Mouse (Mus musculus): ENCODE measurements around the gene Arhgap25. TPM values are rescaled to one million over a fixed set of nuclear protein-coding genes. Genes with fewer than 3 reads are reported as not detected.
A peak's percentile ranks its signal among the peaks of the same experiment; 100 is the strongest.

Arhgap25 gene
- polyA plus RNA-seq, 1 experiment = 0.39 TPM

GRCm38 (mm10) chr6:87451771-87452170 lies 81.3 kb downstream of the Arhgap25 start:
- H3K4me3 ChIP-seq (replicated peaks; ENCODE audit: insufficient read depth, low read depth, low read length) = no peak overlapping the region
- no peak overlapping the region for H3K27ac ChIP-seq (ENCODE audit: insufficient read depth, low read length)
- no peaks in the 10 kb centered on the region for H3K4me1 ChIP-seq (ENCODE audit: control insufficient read depth, insufficient read depth, low read length)
- WGBS = 71% methylated on average over 3 of the region's 3 CpGs
- DNase-seq = no peak
- no peaks in the 10 kb centered on the region for H3K27me3 ChIP-seq (ENCODE audit: control insufficient read depth, insufficient read depth, low read length)
- no peak for TF ChIP-seq CTCF (IDR thresholded peaks at IDR 0.05; ENCODE audit: borderline replicate concordance, insufficient read depth, low read depth, low read length)
- no peak for TF ChIP-seq POLR2A (IDR thresholded peaks at IDR 0.05; ENCODE audit: borderline replicate concordance, insufficient read depth, low read length)

GRCm38 (mm10) chr6:87451016-87451415 lies 82.0 kb downstream of the Arhgap25 start:
- Histone ChIP-seq H3K27ac (ENCODE audit: insufficient read depth, low read length) (no peak overlapping the region), H3K4me3 (replicated peaks; ENCODE audit: insufficient read depth, low read depth, low read length) (no peak overlapping the region), H3K4me1 (ENCODE audit: control insufficient read depth, insufficient read depth, low read length) (no peaks in the 10 kb centered on the region), H3K27me3 (ENCODE audit: control insufficient read depth, insufficient read depth, low read length) (no peaks in the 10 kb centered on the region)
- TF ChIP-seq POLR2A (IDR thresholded peaks at IDR 0.05; ENCODE audit: borderline replicate concordance, insufficient read depth, low read length) (no peak), CTCF (IDR thresholded peaks at IDR 0.05; ENCODE audit: borderline replicate concordance, insufficient read depth, low read depth, low read length) (peak; percentile 46; the same call in 1 of the 2 replicates)
- no peak for DNase-seq
- 51% methylated on average over 3 of the region's 3 CpGs for WGBS

GRCm38 (mm10) chr6:87449534-87449933 lies 83.5 kb downstream of the Arhgap25 start:
- H3K4me1 ChIP-seq (ENCODE audit: control insufficient read depth, insufficient read depth, low read length) = no peaks in the 10 kb centered on the region
- 62% methylated on average over 3 of the region's 3 CpGs for WGBS
- no peak overlapping the region for H3K27ac ChIP-seq (ENCODE audit: insufficient read depth, low read length)
- no peaks in the 10 kb centered on the region for H3K27me3 ChIP-seq (ENCODE audit: control insufficient read depth, insufficient read depth, low read length)
- H3K4me3 ChIP-seq (replicated peaks; ENCODE audit: insufficient read depth, low read depth, low read length) = no peak overlapping the region
- TF ChIP-seq CTCF (IDR thresholded peaks at IDR 0.05; ENCODE audit: borderline replicate concordance, insufficient read depth, low read depth, low read length) (no peak), POLR2A (IDR thresholded peaks at IDR 0.05; ENCODE audit: borderline replicate concordance, insufficient read depth, low read length) (no peak)
- no peak for DNase-seq

GRCm38 (mm10) chr6:87447217-87447616 lies 85.8 kb downstream of the Arhgap25 start:
- no peak overlapping the region for H3K4me3 ChIP-seq (replicated peaks; ENCODE audit: insufficient read depth, low read depth, low read length)

GRCm38 (mm10) chr6:87445222-87445621 lies 87.8 kb downstream of the Arhgap25 start:
- no peak for DNase-seq
- Histone ChIP-seq H3K27me3 (ENCODE audit: control insufficient read depth, insufficient read depth, low read length) (no peaks in the 10 kb centered on the region), H3K27ac (ENCODE audit: insufficient read depth, low read length) (no peak overlapping the region), H3K4me3 (replicated peaks; ENCODE audit: insufficient read depth, low read depth, low read length) (no peak overlapping the region), H3K4me1 (ENCODE audit: control insufficient read depth, insufficient read depth, low read length) (no peaks in the 10 kb centered on the region)
- TF ChIP-seq CTCF (IDR thresholded peaks at IDR 0.05; ENCODE audit: borderline replicate concordance, insufficient read depth, low read depth, low read length) (no peak), POLR2A (IDR thresholded peaks at IDR 0.05; ENCODE audit: borderline replicate concordance, insufficient read depth, low read length) (no peak)
- 53% methylated on average over 7 of the region's 7 CpGs for WGBS

More at GRCm38 (mm10) chr6:87447217-87447616, 85.8 kb downstream of the Arhgap25 start:
- no peak for TF ChIP-seq CTCF (IDR thresholded peaks at IDR 0.05; ENCODE audit: borderline replicate concordance, insufficient read depth, low read depth, low read length)
- no peak for TF ChIP-seq POLR2A (IDR thresholded peaks at IDR 0.05; ENCODE audit: borderline replicate concordance, insufficient read depth, low read length)
- H3K27me3 ChIP-seq (ENCODE audit: control insufficient read depth, insufficient read depth, low read length) = no peaks in the 10 kb centered on the region
- no peak overlapping the region for H3K27ac ChIP-seq (ENCODE audit: insufficient read depth, low read length)
- no peaks in the 10 kb centered on the region for H3K4me1 ChIP-seq (ENCODE audit: control insufficient read depth, insufficient read depth, low read length)
- WGBS = 88% methylated on average over 4 of the region's 4 CpGs
- no peak for DNase-seq

- TF ChIP-seq CTCF (IDR thresholded peaks at IDR 0.05; ENCODE audit: borderline replicate concordance, insufficient read depth, low read depth, low read length) (no peak), POLR2A (IDR thresholded peaks at IDR 0.05; ENCODE audit: borderline replicate concordance, insufficient read depth, low read length) (no peak)
- Histone ChIP-seq H3K27me3 (ENCODE audit: control insufficient read depth, insufficient read depth, low read length) (no peaks in the 10 kb centered on the region), H3K27ac (ENCODE audit: insufficient read depth, low read length) (no peak overlapping the region), H3K4me3 (replicated peaks; ENCODE audit: insufficient read depth, low read depth, low read length) (no peak overlapping the region), H3K4me1 (ENCODE audit: control insufficient read depth, insufficient read depth, low read length) (no peaks in the 10 kb centered on the region)
- DNase-seq = no peak
- WGBS = 92% methylated on average over 11 of the region's 11 CpGs
Measured at GRCm38 (mm10) chr6:87443253-87443652, 89.8 kb downstream of the Arhgap25 start.

GRCm38 (mm10) chr6:87436745-87437144 lies 96.3 kb downstream of the Arhgap25 start:
- H3K27ac ChIP-seq (ENCODE audit: insufficient read depth, low read length) = no peak overlapping the region
- H3K4me1 ChIP-seq (ENCODE audit: control insufficient read depth, insufficient read depth, low read length) = no peaks in the 10 kb centered on the region
- no peak for TF ChIP-seq POLR2A (IDR thresholded peaks at IDR 0.05; ENCODE audit: borderline replicate concordance, insufficient read depth, low read length)
- no peak for TF ChIP-seq CTCF (IDR thresholded peaks at IDR 0.05; ENCODE audit: borderline replicate concordance, insufficient read depth, low read depth, low read length)
- WGBS = 88% methylated on average over 8 of the region's 8 CpGs
- H3K27me3 ChIP-seq (ENCODE audit: control insufficient read depth, insufficient read depth, low read length) = no peaks in the 10 kb centered on the region
- no peak for DNase-seq
- no peak overlapping the region for H3K4me3 ChIP-seq (replicated peaks; ENCODE audit: insufficient read depth, low read depth, low read length)

GRCm38 (mm10) chr6:87435791-87436190 lies 97.3 kb downstream of the Arhgap25 start:
- WGBS = 94% methylated on average over 3 of the region's 3 CpGs
- H3K4me3 ChIP-seq (replicated peaks; ENCODE audit: insufficient read depth, low read depth, low read length) = no peak overlapping the region
- no peak overlapping the region for H3K27ac ChIP-seq (ENCODE audit: insufficient read depth, low read length)
- H3K27me3 ChIP-seq (ENCODE audit: control insufficient read depth, insufficient read depth, low read length) = no peaks in the 10 kb centered on the region
- no peaks in the 10 kb centered on the region for H3K4me1 ChIP-seq (ENCODE audit: control insufficient read depth, insufficient read depth, low read length)
- TF ChIP-seq POLR2A (IDR thresholded peaks at IDR 0.05; ENCODE audit: borderline replicate concordance, insufficient read depth, low read length) (no peak), CTCF (IDR thresholded peaks at IDR 0.05; ENCODE audit: borderline replicate concordance, insufficient read depth, low read depth, low read length) (no peak)
- DNase-seq = no peak
